Mouse (Mus musculus): ENCODE measurements around the gene Gm20458.

The Gm20458 gene

GRCm38 (mm10) chr2:164453887-164454500 is 6.8 kb upstream of the Gm20458 start:
- DNase-seq = peak; percentile 49

- DNase-seq = peak; percentile 93
Observed at GRCm38 (mm10) chr2:164454846-164455245, 5.9 kb upstream of the Gm20458 start.

- DNase-seq = peak; percentile 66
Observed at GRCm38 (mm10) chr2:164455421-164456190, 5.2 kb upstream of the Gm20458 start.

GRCm38 (mm10) chr2:164456413-164456812 is 4.4 kb upstream of the Gm20458 start:
- DNase-seq = no peak

- DNase-seq = peak; percentile 54
Observed at GRCm38 (mm10) chr2:164456864-164457300, 3.9 kb upstream of the Gm20458 start, which contains the start of gene Sys1. Sys1 (plus strand) TSS chr2:164456964.

GRCm38 (mm10) chr2:164457942-164458341 is 2.8 kb upstream of the Gm20458 start:
- peak; percentile 83 for DNase-seq

- DNase-seq = no peak
Observed at GRCm38 (mm10) chr2:164458535-164458934, 2.2 kb upstream of the Gm20458 start.

- no peak for DNase-seq
Observed at GRCm38 (mm10) chr2:164465161-164465560, 4.4 kb downstream of the Gm20458 start.

GRCm38 (mm10) chr2:164466787-164467186 is 6.0 kb downstream of the Gm20458 start:
- no peak for DNase-seq

- peak; percentile 80 for DNase-seq
Observed at GRCm38 (mm10) chr2:164470254-164470653, 9.5 kb downstream of the Gm20458 start.

- no peak for DNase-seq
Observed at GRCm38 (mm10) chr2:164473624-164474023, 12.9 kb downstream of the Gm20458 start, which contains the start of gene Trp53tg5. Trp53tg5 (minus strand) TSS chr2:164473724.

GRCm38 (mm10) chr2:164485681-164486257 is 25.0 kb downstream of the Gm20458 start, which contains the start of gene Dbndd2:
Dbndd2 (plus strand) TSS chr2:164486106.
- DNase-seq = peak; percentile 88

- DNase-seq = peak; percentile 79
Observed at GRCm38 (mm10) chr2:164486258-164487114, 25.7 kb downstream of the Gm20458 start.

- DNase-seq = no peak
Observed at GRCm38 (mm10) chr2:164487115-164487527, 26.4 kb downstream of the Gm20458 start.

- no peak for DNase-seq
Observed at GRCm38 (mm10) chr2:164487812-164488211, 27.0 kb downstream of the Gm20458 start.

- DNase-seq = no peak
Observed at GRCm38 (mm10) chr2:164494126-164494525, 33.4 kb downstream of the Gm20458 start.

GRCm38 (mm10) chr2:164496331-164496730 is 35.6 kb downstream of the Gm20458 start:
- no peak for DNase-seq

- DNase-seq = peak; percentile 90
Observed at GRCm38 (mm10) chr2:164496847-164497690, 36.3 kb downstream of the Gm20458 start, which contains the start of gene Pigt. Pigt (plus strand) TSS chr2:164497520.

GRCm38 (mm10) chr2:164497691-164498268 is 37.0 kb downstream of the Gm20458 start:
- DNase-seq = no peak

- DNase-seq = no peak
Observed at GRCm38 (mm10) chr2:164499317-164499716, 38.5 kb downstream of the Gm20458 start.

GRCm38 (mm10) chr2:164500511-164500910 is 39.7 kb downstream of the Gm20458 start:
- DNase-seq = peak; percentile 53

Data from kidney, postnatal 14 days (tissue).